Mouse (Mus musculus) layer of hippocampus, adult 9-10 months (tissue): ENCODE measurements around the gene Zfp963.
A peak's percentile ranks its signal among the peaks of the same experiment; 100 is the strongest.
"Not testable (repeated sequence)": the region's sequence is repeated elsewhere in the genome, so short reads cannot be mapped to it uniquely, and the experiment has no call there.

Experiments
- DNase-seq: peaks from one replicate; pipeline ENCODE4 v3.0.0; 2022; ENCODE audit warnings: low spot score

Gene Zfp963

DNA sequence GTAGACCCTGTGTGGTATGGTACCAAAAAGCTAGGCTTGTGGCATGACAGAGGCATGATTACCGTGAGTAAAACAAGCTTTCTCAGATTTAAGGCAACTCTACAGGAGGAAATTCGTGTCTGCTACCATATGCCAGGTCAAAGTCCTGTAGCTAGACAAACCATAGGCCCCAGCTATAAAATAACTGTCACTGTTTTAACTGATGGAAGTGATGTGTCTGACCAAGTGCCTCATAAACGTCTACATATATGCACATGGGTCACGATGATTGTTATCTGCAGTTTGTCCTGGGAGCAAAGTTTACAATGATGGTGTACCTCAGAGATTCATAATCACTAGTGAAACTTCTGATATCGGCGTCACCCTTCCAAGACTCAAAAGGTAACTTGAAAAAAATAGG lies 9.0 kb downstream of the Zfp963 start:
- DNase-seq: no peak

DNA sequence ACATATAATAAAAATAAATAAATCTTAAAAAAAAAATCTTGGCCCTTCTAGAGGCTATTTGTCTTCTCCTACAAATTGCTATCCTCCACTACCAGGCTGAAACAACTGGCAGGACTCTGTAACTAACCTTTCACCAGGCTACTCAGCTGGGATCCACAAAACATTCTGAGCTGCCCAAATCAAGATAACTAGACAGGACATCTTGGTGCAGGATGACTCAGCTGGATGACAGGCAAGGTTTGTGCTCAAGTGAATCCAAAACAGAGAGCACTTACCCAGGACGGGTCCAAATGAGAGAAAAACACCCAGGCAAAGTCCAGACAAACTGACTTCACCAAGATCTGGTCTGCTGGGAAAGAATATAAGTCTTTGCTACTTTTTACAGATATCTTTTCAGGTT lies 14.3 kb downstream of the Zfp963 start:
- DNase-seq: no peak

DNA sequence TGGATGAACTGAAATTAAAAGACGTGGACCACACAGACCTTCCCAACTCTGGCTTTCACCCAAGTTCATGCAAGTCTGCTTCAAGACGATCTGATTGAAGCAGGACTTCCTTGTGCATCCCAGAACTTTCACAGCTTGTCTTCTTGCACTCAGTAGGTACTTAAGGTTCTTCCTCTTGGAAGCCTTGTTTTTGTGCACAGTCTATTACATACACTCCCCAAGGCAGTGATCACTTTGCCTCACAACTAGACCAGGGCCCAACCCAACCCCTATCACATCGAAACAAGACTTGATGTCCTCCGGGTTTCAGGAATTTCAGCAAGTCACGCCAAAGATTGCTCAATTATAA lies 32.6 kb downstream of the Zfp963 start:
- no peak for DNase-seq

DNA sequence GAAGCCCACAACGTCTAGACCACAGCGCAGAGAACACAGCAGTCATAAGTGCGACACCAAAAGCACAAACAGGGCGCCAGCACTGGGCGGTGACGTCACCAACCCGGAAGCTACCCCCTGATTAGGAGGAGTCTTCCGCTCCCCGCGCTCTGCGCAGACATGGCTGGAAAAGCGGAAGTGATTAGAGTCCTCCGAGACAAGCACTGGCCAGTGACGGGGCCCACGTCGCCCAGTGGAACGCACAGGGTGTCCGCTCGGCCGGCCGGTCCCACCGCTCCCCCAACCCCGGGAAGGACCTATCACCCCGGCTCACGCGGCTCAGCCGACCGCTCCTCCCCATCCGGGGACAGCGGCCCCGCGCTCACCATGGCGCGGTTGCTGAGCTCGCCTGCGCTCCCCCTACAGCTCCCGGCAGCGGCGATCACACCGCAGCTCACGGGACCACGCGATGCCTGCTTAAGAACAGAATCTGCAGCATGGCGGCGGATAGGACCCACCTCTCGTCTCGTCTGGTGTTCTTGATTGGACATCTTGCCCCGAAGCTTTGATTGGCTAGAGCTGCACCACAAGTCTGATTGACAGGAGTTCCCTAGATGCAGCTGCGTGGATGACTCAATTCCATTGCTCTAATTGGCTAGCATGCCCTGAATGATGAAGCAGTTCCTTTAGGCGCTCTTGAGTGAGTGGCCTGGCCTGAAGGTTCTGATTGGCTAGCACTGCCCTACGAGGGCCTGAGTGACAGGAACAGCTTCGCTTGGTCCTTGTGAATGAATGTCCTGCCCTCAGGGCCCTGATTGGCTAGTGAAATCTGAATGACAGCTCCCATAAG lies 33.2 kb downstream of the Zfp963 start:
- peak; percentile 98 for DNase-seq

DNA sequence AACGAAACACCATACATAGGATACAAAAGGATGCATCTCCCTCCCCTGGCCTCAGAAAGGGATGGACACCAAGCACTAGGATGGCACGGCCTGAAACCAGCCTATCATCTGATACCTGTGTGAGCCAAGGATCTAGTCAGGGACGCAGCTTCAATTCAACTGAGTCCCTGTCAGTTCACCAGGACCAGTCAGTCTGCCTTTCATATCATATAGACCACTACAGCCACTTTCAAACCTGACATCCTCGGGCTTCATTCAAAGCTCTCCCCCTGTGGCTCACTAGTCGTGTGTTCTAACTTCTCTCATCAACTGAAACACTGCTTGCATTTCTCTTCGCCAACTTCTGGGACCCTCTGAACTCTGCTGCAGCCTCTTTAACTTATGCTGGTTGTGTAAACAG lies 34.4 kb downstream of the Zfp963 start:
- no peak for DNase-seq

DNA sequence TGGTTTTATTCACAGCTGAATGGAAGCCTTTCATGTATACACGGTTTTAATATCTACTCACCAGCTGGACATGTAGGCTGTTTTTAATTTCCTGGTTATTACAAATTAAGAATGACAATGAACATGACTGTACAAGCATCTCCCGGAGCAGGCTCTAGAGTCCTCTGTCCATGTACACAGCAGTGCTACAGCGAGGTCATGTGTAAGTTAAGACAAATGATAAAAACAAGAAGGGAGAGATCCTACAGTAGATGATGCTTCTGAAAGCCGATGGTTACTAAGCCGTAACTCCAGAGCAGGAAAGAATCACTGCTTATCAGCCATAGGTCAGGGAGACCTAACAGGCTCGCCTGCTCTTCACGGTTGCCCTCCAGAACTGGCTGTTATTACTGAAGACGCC lies 36.3 kb downstream of the Zfp963 start:
- DNase-seq: no peak

DNA sequence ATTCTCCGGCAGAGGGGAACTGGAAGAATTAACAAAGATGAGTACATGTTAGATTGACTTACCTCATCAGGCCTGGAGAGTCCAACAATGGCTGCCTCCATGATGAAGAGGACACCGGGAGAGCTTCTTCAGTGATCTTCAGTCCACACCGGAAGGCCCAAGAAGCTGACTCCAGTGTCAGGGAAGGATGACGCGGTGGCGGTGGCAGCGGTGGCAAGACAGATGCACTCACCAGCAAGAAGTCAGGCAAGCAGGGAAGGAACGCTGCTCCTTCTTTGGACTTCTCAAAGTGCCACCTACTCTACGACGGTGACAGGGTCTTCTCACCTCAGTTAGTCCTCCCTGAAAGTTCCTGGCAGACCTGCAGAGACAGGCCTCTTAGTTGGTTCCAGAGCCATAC lies 39.1 kb downstream of the Zfp963 start, which contains the start of gene Zfp869:
Gene Zfp869, minus strand, starts transcription at position 101 of the 400 bp plus-strand sequence.
- not testable (repeated sequence) for DNase-seq

DNA sequence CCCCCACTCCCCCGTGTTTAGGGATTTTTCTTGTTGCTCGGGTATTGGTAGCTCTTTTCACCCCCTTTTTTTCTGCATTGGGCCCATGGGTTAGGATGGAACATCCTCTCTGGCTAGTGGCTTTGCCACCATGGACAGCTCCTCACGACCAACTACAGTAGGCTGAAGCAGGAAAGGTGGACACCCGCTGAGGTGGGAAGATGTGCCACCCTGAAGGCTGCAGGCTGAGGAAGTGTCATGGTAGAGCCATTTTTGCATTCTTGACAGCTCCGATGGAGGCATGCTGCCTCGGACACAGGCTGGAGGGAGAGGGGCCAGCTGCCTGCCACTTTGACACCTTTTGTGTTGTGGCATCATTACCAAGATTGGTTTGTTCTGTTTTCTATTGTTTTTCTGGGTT lies 48.0 kb downstream of the Zfp963 start:
- DNase-seq: no peak
